8 mouse cellular contexts compared by ENCODE assay signal in the genomic region with DNA sequence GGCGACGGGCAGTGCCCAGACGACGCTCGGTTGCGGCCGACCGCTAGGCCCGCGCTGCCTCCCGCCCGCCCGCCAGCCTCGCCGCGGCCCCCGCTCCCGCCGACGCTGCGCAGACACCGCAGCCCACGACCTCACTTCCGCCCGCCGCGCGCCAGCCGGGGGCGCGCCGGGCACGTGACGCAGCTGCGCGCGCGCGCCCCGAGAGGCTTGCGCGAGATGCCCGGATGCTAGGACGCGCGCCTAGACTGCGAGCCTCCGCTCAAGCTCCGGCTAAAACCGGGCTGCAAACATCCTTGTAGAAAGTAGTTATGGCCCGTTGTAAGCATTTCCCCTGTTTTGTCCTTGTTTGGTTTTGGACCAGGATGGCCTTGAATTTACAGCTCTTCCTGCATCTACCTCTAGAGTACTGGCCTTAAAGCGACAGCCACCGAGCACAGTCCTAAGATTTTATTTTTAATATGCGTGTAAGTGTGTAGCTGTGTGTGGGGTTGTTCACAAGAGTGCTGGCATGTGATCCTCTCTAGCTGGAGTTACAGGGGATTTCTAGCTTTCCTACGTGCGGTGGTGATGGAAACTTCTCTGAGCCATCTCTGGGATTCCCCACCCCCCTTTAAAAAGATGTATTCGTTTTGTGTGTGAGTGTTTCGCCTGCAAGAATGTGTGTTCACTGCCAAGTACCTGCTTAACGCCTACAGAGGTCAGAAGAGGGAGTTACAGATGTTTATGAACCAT. TPM values are rescaled to one million over a fixed set of nuclear protein-coding genes. Genes with fewer than 3 reads are reported as not detected.
DNase-seq lines count a peak whose midpoint lies in the region; ATAC-seq lines count a peak whose summit lies in the region.

A gene (minus strand): TSS at position 179 of the 732 bp plus-strand sequence.

- H3K9ac ChIP-seq in forebrain, embryonic 11.5 days (ENCODE audit: low read length): peak within 1 kb of the TSS; percentile 95
- peak within 1 kb of the TSS; percentile 87 for H3K9ac ChIP-seq in heart, embryonic 16.5 days (ENCODE audit: low read length)
- H3K9ac ChIP-seq in liver, embryonic 15.5 days: peak within 1 kb of the TSS; percentile 84
- peak within 1 kb of the TSS; percentile 93 for H3K9ac ChIP-seq in neural tube, embryonic 12.5 days

- DNase-seq in CD8-positive naive resting alpha-beta T cell, adult 2 months (ENCODE audit: low read depth in 2 of 2, low spot score in 2 of 2): peak; percentile 83 to 85
- peak; percentile 66 for DNase-seq in c-Kit-positive CD71-negative TER-119-negative erythroid progenitor cells, embryonic 14.5 days (ENCODE audit: low read depth)
- DNase-seq in forebrain, embryonic 11.5 days (ENCODE audit: low spot score): peak; percentile 93
- DNase-seq in kidney, postnatal 36 days: peak; percentile 90 to 94
- DNase-seq in telencephalon, adult 2 months (ENCODE audit: low read depth, low spot score): peak; percentile 63

- 2% methylated on average over 51 of the region's 59 CpGs for WGBS in forebrain, embryonic 11.5 days
- under 1% methylated on average over 59 of the region's 59 CpGs for WGBS in heart, embryonic 16.5 days
- WGBS in liver, embryonic 15.5 days (ENCODE audit: insufficient replicate concordance): 1% methylated on average over 38 of the region's 59 CpGs
- 2% methylated on average over 58 of the region's 59 CpGs for WGBS in neural tube, embryonic 12.5 days

- peak within 1 kb of the TSS; percentile 82 for H3K4me3 ChIP-seq in forebrain, embryonic 11.5 days (ENCODE audit: low read depth, low read length)
- H3K4me3 ChIP-seq in heart, embryonic 16.5 days (ENCODE audit: low read length): peak within 1 kb of the TSS; percentile 77
- H3K4me3 ChIP-seq in liver, embryonic 15.5 days (replicated peaks): peak within 1 kb of the TSS; percentile 83
- peak within 1 kb of the TSS; percentile 72 for H3K4me3 ChIP-seq in neural tube, embryonic 12.5 days

- H3K27me3 ChIP-seq in forebrain, embryonic 11.5 days (ENCODE audit: control insufficient read depth, insufficient read depth, low read length): no peaks in the 10 kb centered on the region
- H3K27me3 ChIP-seq in heart, embryonic 16.5 days (ENCODE audit: control insufficient read depth, insufficient read depth, low read length): no peaks in the 10 kb centered on the region
- H3K27me3 ChIP-seq in liver, embryonic 15.5 days: no peaks in the 10 kb centered on the region
- no peaks in the 10 kb centered on the region for H3K27me3 ChIP-seq in neural tube, embryonic 12.5 days (replicated peaks)

- no peaks in the 10 kb centered on the region; the same call in 1 of the 2 replicates for H3K36me3 ChIP-seq in forebrain, embryonic 11.5 days (ENCODE audit: control insufficient read depth, insufficient read depth, low read length)
- H3K36me3 ChIP-seq in heart, embryonic 16.5 days (ENCODE audit: control insufficient read depth, insufficient read depth): no peaks in the 10 kb centered on the region
- H3K36me3 ChIP-seq in liver, embryonic 15.5 days (replicated peaks): no peaks in the 10 kb centered on the region
- 0 out of 2 replicates have a peak, but pooled peaks cover 3% of the 10 kb centered on the region for H3K36me3 ChIP-seq in neural tube, embryonic 12.5 days

- H3K9me3 ChIP-seq in forebrain, embryonic 11.5 days (ENCODE audit: control insufficient read depth, low read length): no peaks in the 10 kb centered on the region
- no peaks in the 10 kb centered on the region for H3K9me3 ChIP-seq in heart, embryonic 16.5 days (replicated peaks; ENCODE audit: control insufficient read depth, low read length)
- no peaks in the 10 kb centered on the region for H3K9me3 ChIP-seq in liver, embryonic 15.5 days (replicated peaks)
- H3K9me3 ChIP-seq in neural tube, embryonic 12.5 days: no peaks in the 10 kb centered on the region

- ATAC-seq in forebrain, embryonic 11.5 days (replicated peaks; ENCODE audit: low FRiP score): peak; percentile 91
- ATAC-seq in heart, embryonic 16.5 days (replicated peaks; ENCODE audit: extremely low read depth, insufficient read depth, low FRiP score): peak; percentile 91
- peak; percentile 94 for ATAC-seq in liver, embryonic 15.5 days (ENCODE audit: insufficient read depth)
- ATAC-seq in neural tube, embryonic 12.5 days (ENCODE audit: low FRiP score, low read depth): peak; percentile 86

- H3K27ac ChIP-seq in forebrain, embryonic 11.5 days (ENCODE audit: low read depth, low read length): peak within 1 kb of the TSS; percentile 93
- peak within 1 kb of the TSS; percentile 95 for H3K27ac ChIP-seq in heart, embryonic 16.5 days (ENCODE audit: low read length)
- H3K27ac ChIP-seq in liver, embryonic 15.5 days (replicated peaks): peak within 1 kb of the TSS; percentile 88
- peak within 1 kb of the TSS; percentile 86 for H3K27ac ChIP-seq in neural tube, embryonic 12.5 days

- H3K4me1 ChIP-seq in forebrain, embryonic 11.5 days (replicated peaks; ENCODE audit: control insufficient read depth, insufficient read depth, low read length): peaks cover 7% of the 10 kb centered on the region
- peaks cover 34% of the 10 kb centered on the region for H3K4me1 ChIP-seq in heart, embryonic 16.5 days (ENCODE audit: control insufficient read depth, insufficient read depth, low read length)
- peaks cover 44% of the 10 kb centered on the region for H3K4me1 ChIP-seq in liver, embryonic 15.5 days (replicated peaks)
- peaks cover 28% of the 10 kb centered on the region for H3K4me1 ChIP-seq in neural tube, embryonic 12.5 days

- H3K4me2 ChIP-seq in forebrain, embryonic 11.5 days (ENCODE audit: low read depth, low read length, severe bottlenecking): peak within 1 kb of the TSS; percentile 84
- peak within 1 kb of the TSS; percentile 94 for H3K4me2 ChIP-seq in heart, embryonic 16.5 days (ENCODE audit: low read depth, low read length)
- H3K4me2 ChIP-seq in liver, embryonic 15.5 days: peak within 1 kb of the TSS; percentile 77
- H3K4me2 ChIP-seq in neural tube, embryonic 12.5 days (replicated peaks): peak within 1 kb of the TSS; percentile 75

RNA-seq across cellular contexts. Expression of the gene that starts here (rescaled TPM):
- polyA plus RNA-seq in forebrain, embryonic 11.5 days (2014; fragmentation: Nextera tagmentation; extraction: Ambion mirVana): 147 and 156 TPM in 2 replicates
- polyA plus RNA-seq in heart, embryonic 16.5 days (2015; fragmentation: Nextera tagmentation; extraction: Ambion mirVana): 43.4 and 43.5 TPM in 2 replicates
- 15.1 and 17.7 TPM in 2 replicates for polyA plus RNA-seq in liver, embryonic 15.5 days (2015; fragmentation: Nextera tagmentation; extraction: Ambion mirVana)
- 157 and 174 TPM in 2 replicates for polyA plus RNA-seq in neural tube, embryonic 12.5 days (2016; fragmentation: Nextera tagmentation; extraction: Ambion mirVana)

Comparison
In these comparisons a context has a peak if more than half of its experiments do, and no peak if none do; other contexts are left out.
1. Peak in every context shown above with its lines: DNase-seq, ATAC-seq, H3K4me3 ChIP-seq and H3K27ac ChIP-seq.